Mouse (Mus musculus): ENCODE measurements around the gene Fbxo9. TPM values are rescaled to one million over a fixed set of nuclear protein-coding genes. Genes with fewer than 3 reads are reported as not detected.

Gene Fbxo9
- polyA plus RNA-seq, 1 experiment from 2014 or later: 44.1 TPM

GRCm38 (mm10) chr9:78059525-78060120 is 49.2 kb downstream of the Fbxo9 start:
- Histone ChIP-seq H3K27me3 (replicated peaks) (no peaks in the 10 kb centered on the region), H3K9me3 (no peaks in the 10 kb centered on the region), H3K4me2 (no peak overlapping the region), H3K4me1 (no peaks in the 10 kb centered on the region), H3K36me3 (no peaks in the 10 kb centered on the region), H3K9ac (no peak overlapping the region), H3K27ac (no peak overlapping the region), H3K4me3 (replicated peaks) (no peak overlapping the region)
- ATAC-seq (ENCODE audit: insufficient read depth, low FRiP score, low read depth): no peak
- WGBS: 78% methylated on average over 16 of the region's 16 CpGs

- Histone ChIP-seq H3K27ac (no peak overlapping the region), H3K4me3 (replicated peaks) (no peak overlapping the region), H3K4me2 (no peak overlapping the region), H3K9ac (no peak overlapping the region), H3K36me3 (no peaks in the 10 kb centered on the region), H3K4me1 (no peaks in the 10 kb centered on the region), H3K9me3 (no peaks in the 10 kb centered on the region), H3K27me3 (replicated peaks) (no peaks in the 10 kb centered on the region)
- ATAC-seq (ENCODE audit: insufficient read depth, low FRiP score, low read depth): no peak
- WGBS: 82% methylated on average over 3 of the region's 3 CpGs
Observed at GRCm38 (mm10) chr9:78054298-78054697, 54.6 kb downstream of the Fbxo9 start.

DNA sequence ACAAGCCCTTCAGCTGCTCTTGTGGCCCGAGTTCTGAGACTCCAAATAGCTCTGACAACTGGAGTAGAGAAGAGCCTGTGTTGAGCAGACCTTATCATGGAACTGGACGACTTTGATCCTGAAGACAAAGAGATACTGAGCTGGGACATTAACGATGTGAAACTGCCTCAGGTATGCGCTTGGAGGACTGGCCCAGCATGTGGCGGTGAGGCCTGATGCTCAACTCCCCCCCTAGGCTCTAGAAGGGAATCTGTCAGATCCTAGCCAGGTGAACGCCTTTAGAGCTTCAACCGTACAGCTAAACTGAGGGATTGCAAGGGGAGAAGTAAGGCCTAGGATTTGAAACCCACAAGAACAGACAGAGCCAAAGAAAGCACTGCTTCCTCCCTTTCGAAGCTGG is 55.0 kb downstream of the Fbxo9 start:
- Histone ChIP-seq H3K9ac (no peak overlapping the region), H3K4me1 (no peaks in the 10 kb centered on the region), H3K27ac (no peak overlapping the region), H3K4me2 (no peak overlapping the region), H3K9me3 (no peaks in the 10 kb centered on the region), H3K4me3 (replicated peaks) (no peak overlapping the region), H3K27me3 (replicated peaks) (no peaks in the 10 kb centered on the region), H3K36me3 (no peaks in the 10 kb centered on the region)
- ATAC-seq (ENCODE audit: insufficient read depth, low FRiP score, low read depth): no peak
- 73% methylated on average over 8 of the region's 8 CpGs for WGBS

GRCm38 (mm10) chr9:78051677-78052076 is 57.2 kb downstream of the Fbxo9 start, which contains the start of gene Gcm1:
TSS of gene Gcm1 (plus strand) at chr9:78051924.
- no peak for ATAC-seq (ENCODE audit: insufficient read depth, low FRiP score, low read depth)
- H3K4me2 ChIP-seq: no peak within 1 kb of the TSS
- no peaks in the 10 kb centered on the region for H3K36me3 ChIP-seq
- H3K4me3 ChIP-seq (replicated peaks): no peak within 1 kb of the TSS
- H3K27ac ChIP-seq: no peak within 1 kb of the TSS
- H3K4me1 ChIP-seq: no peaks in the 10 kb centered on the region
- WGBS: 39% methylated on average over 3 of the region's 3 CpGs
- H3K9ac ChIP-seq: no peak within 1 kb of the TSS
- H3K9me3 ChIP-seq: no peaks in the 10 kb centered on the region
- H3K27me3 ChIP-seq (replicated peaks): no peaks in the 10 kb centered on the region

DNA sequence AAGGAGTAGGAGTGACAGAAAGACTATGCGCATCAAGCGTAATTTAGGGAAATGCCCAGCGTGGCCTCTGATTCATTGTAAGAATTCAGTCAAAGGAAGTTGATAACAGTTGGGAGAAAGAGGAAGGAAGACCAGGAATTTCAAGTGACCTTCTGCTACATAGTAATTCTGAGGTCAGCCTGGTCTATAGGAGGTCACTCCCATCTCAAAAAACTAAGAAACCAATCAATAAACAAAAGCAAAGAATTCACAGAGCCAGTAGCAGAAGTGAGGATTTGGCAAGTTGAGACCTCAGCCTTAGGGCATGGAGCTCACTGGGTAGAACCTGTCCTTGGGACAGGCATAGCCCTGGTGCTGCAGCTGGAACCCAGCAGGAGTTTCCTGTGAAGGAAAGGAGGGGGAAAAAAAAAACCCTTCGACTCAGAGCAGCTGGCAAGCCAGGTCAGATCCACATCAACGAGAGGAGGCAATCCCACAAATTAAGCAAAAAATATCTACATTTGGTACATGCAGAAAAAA is 58.4 kb downstream of the Fbxo9 start:
- Histone ChIP-seq H3K4me3 (replicated peaks) (no peak overlapping the region), H3K27me3 (replicated peaks) (no peaks in the 10 kb centered on the region), H3K4me1 (no peaks in the 10 kb centered on the region; the same call in 1 of the 2 replicates), H3K4me2 (no peak overlapping the region), H3K9me3 (no peaks in the 10 kb centered on the region), H3K9ac (no peak overlapping the region), H3K36me3 (no peaks in the 10 kb centered on the region), H3K27ac (no peak overlapping the region)
- no peak for ATAC-seq (ENCODE audit: insufficient read depth, low FRiP score, low read depth)
- WGBS: 51% methylated on average over 5 of the region's 5 CpGs

DNA sequence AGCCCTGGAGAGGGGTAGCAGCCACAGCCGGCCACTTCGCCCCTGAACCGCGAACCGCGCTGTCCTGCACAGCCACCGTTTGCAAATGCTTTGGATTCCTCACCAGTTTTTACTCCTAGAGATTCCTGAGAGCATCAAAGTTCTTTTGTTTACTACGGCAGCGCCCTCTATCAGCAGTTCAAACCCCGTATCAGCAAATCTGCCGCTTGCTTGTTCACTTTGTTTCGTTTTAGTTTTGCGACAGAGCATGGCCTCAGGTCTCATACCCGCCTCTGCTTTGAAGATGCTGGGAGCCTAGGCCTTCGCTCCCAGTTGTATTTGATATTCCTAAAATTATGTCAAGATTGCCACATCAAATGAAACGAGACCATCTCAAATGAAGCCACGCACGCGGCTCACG is 62.1 kb downstream of the Fbxo9 start:
- Histone ChIP-seq H3K27me3 (replicated peaks) (no peaks in the 10 kb centered on the region), H3K27ac (no peak overlapping the region), H3K36me3 (no peaks in the 10 kb centered on the region), H3K9ac (no peak overlapping the region), H3K4me3 (replicated peaks) (peak overlapping the region; percentile 15; the same call in 1 of the 2 replicates), H3K4me1 (peaks cover 4% of the 10 kb centered on the region; the same call in 1 of the 2 replicates), H3K9me3 (no peaks in the 10 kb centered on the region), H3K4me2 (peak overlapping the region; percentile 33; the same call in 1 of the 2 replicates)
- WGBS: 47% methylated on average over 20 of the region's 20 CpGs
- no peak for ATAC-seq (ENCODE audit: insufficient read depth, low FRiP score, low read depth)

DNA sequence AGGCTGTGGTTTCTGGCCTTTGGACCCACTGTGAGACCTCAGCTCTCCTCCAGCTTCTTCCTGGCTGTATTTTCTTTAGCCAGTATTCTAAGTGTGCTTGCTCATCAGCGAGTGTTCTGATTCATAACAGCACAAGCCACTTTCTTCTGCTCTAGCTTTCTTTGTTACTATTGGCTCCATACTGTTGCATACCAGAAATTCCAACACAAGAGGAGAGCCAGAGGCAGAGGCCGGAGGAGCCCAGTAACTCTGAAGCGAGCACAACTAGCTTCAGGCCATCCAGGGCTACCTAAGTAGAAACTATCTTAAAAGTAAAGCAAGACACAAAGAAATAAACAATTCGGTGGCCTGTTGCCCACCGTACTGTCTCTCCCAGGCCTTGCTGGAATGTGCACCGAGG is 63.7 kb downstream of the Fbxo9 start:
- Histone ChIP-seq H3K9ac (no peak overlapping the region), H3K4me3 (replicated peaks) (no peak overlapping the region), H3K4me2 (no peak overlapping the region), H3K27ac (peak overlapping the region; percentile 48; the same call in 1 of the 2 replicates), H3K36me3 (no peaks in the 10 kb centered on the region), H3K4me1 (peaks cover 4% of the 10 kb centered on the region; the same call in 1 of the 2 replicates), H3K27me3 (replicated peaks) (no peaks in the 10 kb centered on the region), H3K9me3 (no peaks in the 10 kb centered on the region)
- ATAC-seq (ENCODE audit: insufficient read depth, low FRiP score, low read depth): no peak
- WGBS: 41% methylated on average over 6 of the region's 6 CpGs

GRCm38 (mm10) chr9:78038755-78039489 is 69.9 kb downstream of the Fbxo9 start:
- Histone ChIP-seq H3K4me3 (replicated peaks) (no peak overlapping the region), H3K4me1 (no peaks in the 10 kb centered on the region), H3K27ac (no peak overlapping the region), H3K36me3 (no peaks in the 10 kb centered on the region), H3K27me3 (replicated peaks) (no peaks in the 10 kb centered on the region), H3K4me2 (no peak overlapping the region), H3K9me3 (no peaks in the 10 kb centered on the region), H3K9ac (no peak overlapping the region)
- WGBS: 33% methylated on average over 18 of the region's 18 CpGs
- no peak for ATAC-seq (ENCODE audit: insufficient read depth, low FRiP score, low read depth)

GRCm38 (mm10) chr9:78035831-78036230 is 73.0 kb downstream of the Fbxo9 start:
- Histone ChIP-seq H3K27me3 (replicated peaks) (no peaks in the 10 kb centered on the region), H3K4me2 (no peak overlapping the region), H3K9me3 (no peaks in the 10 kb centered on the region), H3K27ac (no peak overlapping the region), H3K36me3 (no peaks in the 10 kb centered on the region), H3K9ac (no peak overlapping the region), H3K4me3 (replicated peaks) (no peak overlapping the region), H3K4me1 (no peaks in the 10 kb centered on the region)
- ATAC-seq (ENCODE audit: insufficient read depth, low FRiP score, low read depth): no peak
- 83% methylated on average over 8 of the region's 8 CpGs for WGBS

DNA sequence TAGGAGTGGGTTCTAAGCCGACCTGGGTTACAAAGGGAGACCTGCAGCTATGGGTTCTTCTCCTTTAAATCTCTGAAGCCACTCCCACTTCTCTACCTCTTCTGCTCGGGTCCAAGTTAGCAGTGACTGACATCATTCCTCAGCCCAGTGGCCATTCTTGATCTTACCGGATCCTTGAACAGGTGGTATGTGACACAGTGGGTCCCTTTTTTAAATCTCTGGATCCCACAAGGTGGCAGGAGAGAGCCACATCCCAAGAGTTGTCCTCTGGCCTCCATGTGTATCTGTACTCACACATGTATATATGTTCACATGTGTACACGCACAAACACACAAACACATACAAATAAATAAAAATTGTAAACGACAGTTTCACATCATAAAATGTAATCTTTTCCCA is 73.6 kb downstream of the Fbxo9 start:
- Histone ChIP-seq H3K4me3 (replicated peaks) (no peak overlapping the region), H3K36me3 (no peaks in the 10 kb centered on the region), H3K27me3 (replicated peaks) (no peaks in the 10 kb centered on the region), H3K27ac (no peak overlapping the region), H3K4me1 (no peaks in the 10 kb centered on the region), H3K9me3 (no peaks in the 10 kb centered on the region), H3K9ac (no peak overlapping the region), H3K4me2 (no peak overlapping the region)
- WGBS: 79% methylated on average over 5 of the region's 5 CpGs
- ATAC-seq (ENCODE audit: insufficient read depth, low FRiP score, low read depth): no peak

DNA sequence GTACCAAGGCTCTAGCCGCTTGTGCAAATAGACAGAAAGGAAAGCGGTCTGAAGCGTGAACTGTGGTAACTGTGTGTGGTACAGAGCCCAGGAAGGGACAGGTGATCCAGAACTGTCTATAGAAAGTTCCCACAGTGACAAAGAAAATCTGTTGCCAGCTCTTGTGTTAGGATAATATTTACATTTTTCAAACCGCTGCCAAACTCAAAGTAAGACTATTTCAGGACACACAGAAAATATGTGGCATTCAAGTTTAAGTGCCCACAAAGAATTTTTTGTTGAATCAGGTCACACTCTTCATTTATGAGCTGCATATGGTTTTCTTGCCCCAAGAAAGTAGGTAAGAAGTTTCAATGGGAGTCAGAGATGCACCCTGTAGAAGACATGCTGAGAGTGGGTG is 75.9 kb downstream of the Fbxo9 start:
- Histone ChIP-seq H3K4me3 (replicated peaks) (no peak overlapping the region), H3K36me3 (no peaks in the 10 kb centered on the region), H3K4me2 (no peak overlapping the region), H3K27me3 (replicated peaks) (no peaks in the 10 kb centered on the region), H3K4me1 (no peaks in the 10 kb centered on the region), H3K27ac (no peak overlapping the region), H3K9me3 (no peaks in the 10 kb centered on the region), H3K9ac (no peak overlapping the region)
- 67% methylated on average over 4 of the region's 4 CpGs for WGBS
- no peak for ATAC-seq (ENCODE audit: insufficient read depth, low FRiP score, low read depth)

All from stomach, embryonic 15.5 days (tissue).